Mouse (Mus musculus) neural tube, embryonic 11.5 days (tissue): ENCODE results near the gene Slc9a9. TPM values are rescaled to one million over a fixed set of nuclear protein-coding genes. Genes with fewer than 3 reads are reported as not detected.

Source experiments
- ATAC-seq: fragments of 200-750 bp; cut with Nextera tagmentation; 2 replicates; pipeline ENCODE4 v1.8.0; 2017; ENCODE audit warnings: moderate number of reproducible peaks, mild to moderate bottlenecking, moderate TSS enrichment, moderate library complexity; ENCODE audit not compliant: insufficient read depth, low FRiP score, low TSS enrichment
- DNase-seq: peaks from one replicate; pipeline ENCODE4 v3.0.0-alpha.2; 2015; ENCODE audit warnings: low spot score
- H3K27ac ChIP-seq: fragments of 300-500 bp; sonication (generic); 2 replicates; pipeline ENCODE4 v1.5.1; 2014; ENCODE audit warnings: low read depth, mild to moderate bottlenecking, low read length
- H3K27me3 ChIP-seq: fragments of 300-500 bp; sonication (generic); 2 replicates; pipeline ENCODE4 v1.6.1; 2014; ENCODE audit warnings: mild to moderate bottlenecking, low read length, mixed read lengths; ENCODE audit not compliant: control insufficient read depth, insufficient read depth
- H3K36me3 ChIP-seq: fragments of 300-500 bp; sonication (generic); 2 replicates; pipeline ENCODE4 v1.6.1; 2014; ENCODE audit warnings: mild to moderate bottlenecking, low read length, moderate library complexity, mixed read lengths; ENCODE audit not compliant: control insufficient read depth, insufficient read depth
- H3K4me1 ChIP-seq: fragments of 300-500 bp; sonication (generic); 2 replicates; pipeline ENCODE4 v1.6.1; 2014; ENCODE audit warnings: low read length, mixed read lengths; ENCODE audit not compliant: control insufficient read depth, insufficient read depth
- H3K4me2 ChIP-seq: fragments of 300-500 bp; sonication (generic); 2 replicates; pipeline ENCODE4 v1.6.1; 2014; ENCODE audit warnings: low read depth, mild to moderate bottlenecking, moderate library complexity
- H3K4me3 ChIP-seq: fragments of 300-500 bp; sonication (generic); 2 replicates; pipeline ENCODE4 v1.5.1; 2014; ENCODE audit warnings: low read depth, low read length
- H3K9ac ChIP-seq: fragments of 300-500 bp; sonication (generic); 2 replicates; pipeline ENCODE4 v1.6.1; 2014; ENCODE audit warnings: mild to moderate bottlenecking, low read length
- H3K9me3 ChIP-seq: fragments of 300-500 bp; sonication (generic); 2 replicates; pipeline ENCODE4 v1.6.1; 2016; ENCODE audit warnings: low read length; ENCODE audit not compliant: control insufficient read depth
- WGBS: fragments of 180-500 bp; shearing (Covaris S2); extraction: QIAGEN DNeasy Blood & Tissue Kit; methylation state at CpG from one replicate; pipeline ENCODE4 v1.1.7; 2014; 5-methylcytosine and 5-hydroxymethylcytosine counted together
- polyA plus RNA-seq: library from polyadenylated mRNA; unstranded; fragments of >200 nt; fragmentation: Nextera tagmentation; extraction: Ambion mirVana; gene quantifications from 2 replicates; pipeline ENCODE4 v1.2.1, GENCODE M21; 2014

Gene Slc9a9
- polyA plus RNA-seq, 1 experiment from 2014 or later: 4.6 TPM

GRCm38 (mm10) chr9:94649991-94650390 is 19.7 kb upstream of the Slc9a9 start:
- Histone ChIP-seq H3K4me3 (no peak overlapping the region), H3K9me3 (0 out of 2 replicates have a peak, but pooled peaks cover 3% of the 10 kb centered on the region), H3K4me1 (no peaks in the 10 kb centered on the region), H3K9ac (no peak overlapping the region), H3K27me3 (no peaks in the 10 kb centered on the region), H3K36me3 (no peaks in the 10 kb centered on the region), H3K4me2 (no peak overlapping the region), H3K27ac (no peak overlapping the region)
- ATAC-seq (peak; percentile 25; the same call in 1 of the 2 replicates), DNase-seq (no peak)
- 52% methylated on average over 1 of the region's 1 CpGs for WGBS

- DNase-seq (no peak), ATAC-seq (no peak)
- H3K4me3 ChIP-seq: no peak overlapping the region
- H3K4me1 ChIP-seq: no peaks in the 10 kb centered on the region
- H3K27me3 ChIP-seq: no peaks in the 10 kb centered on the region
- 85% methylated on average over 6 of the region's 6 CpGs for WGBS
- H3K27ac ChIP-seq: no peak overlapping the region
- no peak overlapping the region for H3K4me2 ChIP-seq
- H3K9me3 ChIP-seq: 0 out of 2 replicates have a peak, but pooled peaks cover 3% of the 10 kb centered on the region
- no peaks in the 10 kb centered on the region for H3K36me3 ChIP-seq
- H3K9ac ChIP-seq: no peak overlapping the region
Observed at GRCm38 (mm10) chr9:94653198-94653597, 16.5 kb upstream of the Slc9a9 start.

GRCm38 (mm10) chr9:94653827-94654226 is 15.9 kb upstream of the Slc9a9 start:
- Histone ChIP-seq H3K9ac (no peak overlapping the region), H3K27me3 (no peaks in the 10 kb centered on the region), H3K36me3 (no peaks in the 10 kb centered on the region), H3K4me1 (no peaks in the 10 kb centered on the region), H3K9me3 (0 out of 2 replicates have a peak, but pooled peaks cover 3% of the 10 kb centered on the region), H3K4me3 (no peak overlapping the region), H3K4me2 (no peak overlapping the region), H3K27ac (no peak overlapping the region)
- WGBS: 87% methylated on average over 2 of the region's 2 CpGs
- DNase-seq (no peak), ATAC-seq (no peak)

GRCm38 (mm10) chr9:94656265-94656664 is 13.4 kb upstream of the Slc9a9 start:
- no peak for DNase-seq
- H3K9me3 ChIP-seq: no peaks in the 10 kb centered on the region
- 91% methylated on average over 4 of the region's 4 CpGs for WGBS
- no peak overlapping the region for H3K4me2 ChIP-seq
- no peak overlapping the region for H3K9ac ChIP-seq
- ATAC-seq: no peak
- no peaks in the 10 kb centered on the region for H3K27me3 ChIP-seq
- no peaks in the 10 kb centered on the region for H3K4me1 ChIP-seq
- H3K36me3 ChIP-seq: no peaks in the 10 kb centered on the region
- no peak overlapping the region for H3K4me3 ChIP-seq
- H3K27ac ChIP-seq: no peak overlapping the region

GRCm38 (mm10) chr9:94659401-94660152 is 10.1 kb upstream of the Slc9a9 start:
- no peak overlapping the region for H3K4me3 ChIP-seq
- H3K4me1 ChIP-seq: no peaks in the 10 kb centered on the region
- DNase-seq (no peak), ATAC-seq (no peak)
- no peak overlapping the region for H3K9ac ChIP-seq
- no peak overlapping the region for H3K27ac ChIP-seq
- H3K36me3 ChIP-seq: no peaks in the 10 kb centered on the region
- H3K4me2 ChIP-seq: no peak overlapping the region
- H3K27me3 ChIP-seq: no peaks in the 10 kb centered on the region
- no peaks in the 10 kb centered on the region for H3K9me3 ChIP-seq
- 84% methylated on average over 3 of the region's 3 CpGs for WGBS

GRCm38 (mm10) chr9:94661768-94662167 is 7.9 kb upstream of the Slc9a9 start:
- 12% methylated on average over 2 of the region's 2 CpGs for whole genome bisulfite sequencing

GRCm38 (mm10) chr9:94665248-94665647 is 4.5 kb upstream of the Slc9a9 start:
- peaks cover 2% of the 10 kb centered on the region; the same call in 1 of the 2 replicates for H3K4me1 ChIP-seq
- ATAC-seq (no peak), DNase-seq (no peak)
- H3K4me3 ChIP-seq: no peak overlapping the region
- no peaks in the 10 kb centered on the region for H3K36me3 ChIP-seq
- no peak overlapping the region for H3K9ac ChIP-seq
- H3K4me2 ChIP-seq: no peak overlapping the region
- no peak overlapping the region for H3K27ac ChIP-seq
- WGBS: 82% methylated on average over 4 of the region's 4 CpGs
- H3K9me3 ChIP-seq: no peaks in the 10 kb centered on the region
- H3K27me3 ChIP-seq: no peaks in the 10 kb centered on the region

More at GRCm38 (mm10) chr9:94661768-94662167, 7.9 kb upstream of the Slc9a9 start:
- no peak overlapping the region for H3K4me2 ChIP-seq
- ATAC-seq: no peak
- H3K27me3 ChIP-seq: no peaks in the 10 kb centered on the region
- H3K4me3 ChIP-seq: no peak overlapping the region
- H3K9ac ChIP-seq: no peak overlapping the region
- no peaks in the 10 kb centered on the region for H3K4me1 ChIP-seq
- no peaks in the 10 kb centered on the region for H3K36me3 ChIP-seq
- H3K9me3 ChIP-seq: no peaks in the 10 kb centered on the region
- H3K27ac ChIP-seq: no peak overlapping the region
- no peak for DNase-seq

GRCm38 (mm10) chr9:94668589-94668988 is 1.1 kb upstream of the Slc9a9 start:
- no peak overlapping the region for H3K27ac ChIP-seq
- DNase-seq (no peak), ATAC-seq (no peak)
- H3K9ac ChIP-seq: no peak overlapping the region
- WGBS: 58% methylated on average over 7 of the region's 7 CpGs
- no peaks in the 10 kb centered on the region for H3K27me3 ChIP-seq
- no peaks in the 10 kb centered on the region for H3K9me3 ChIP-seq
- H3K4me3 ChIP-seq: no peak overlapping the region
- H3K36me3 ChIP-seq: no peaks in the 10 kb centered on the region
- H3K4me1 ChIP-seq: peaks cover 3% of the 10 kb centered on the region; the same call in 1 of the 2 replicates
- H3K4me2 ChIP-seq: no peak overlapping the region

GRCm38 (mm10) chr9:94670704-94671103 is 995 bp downstream of the Slc9a9 start:
- H3K4me1 ChIP-seq: peaks cover 3% of the 10 kb centered on the region; the same call in 1 of the 2 replicates
- H3K9me3 ChIP-seq: no peaks in the 10 kb centered on the region
- H3K27ac ChIP-seq: no peak overlapping the region
- no peak for DNase-seq
- no peaks in the 10 kb centered on the region for H3K27me3 ChIP-seq
- H3K4me3 ChIP-seq: no peak overlapping the region
- no peaks in the 10 kb centered on the region for H3K36me3 ChIP-seq
- peak overlapping the region; percentile 72 for H3K4me2 ChIP-seq
- H3K9ac ChIP-seq: no peak overlapping the region
- ATAC-seq: no peak
